Mouse (Mus musculus) neural tube, embryonic 15.5 days (tissue): ENCODE measurements around the gene Atp2a3. TPM values are rescaled to one million over a fixed set of nuclear protein-coding genes. Genes with fewer than 3 reads are reported as not detected.

Experiments used
- ATAC-seq: fragments of 200-750 bp; cut with Nextera tagmentation; 2 replicates; pipeline ENCODE4 v1.8.0; 2017; ENCODE audit warnings: mild to moderate bottlenecking, moderate TSS enrichment, moderate library complexity; ENCODE audit not compliant: low FRiP score
- H3K27ac ChIP-seq: fragments of 300-500 bp; sonication (generic); replicated peaks from 2 replicates; pipeline ENCODE4 v1.5.1; 2015; ENCODE audit warnings: mild to moderate bottlenecking, inconsistent platforms
- H3K27me3 ChIP-seq: fragments of 300-500 bp; sonication (generic); replicated peaks from 2 replicates; pipeline ENCODE4 v1.6.1; 2015; ENCODE audit warnings: inconsistent platforms
- H3K36me3 ChIP-seq: fragments of 300-500 bp; sonication (generic); 2 replicates; pipeline ENCODE4 v1.6.1; 2015; ENCODE audit warnings: inconsistent platforms
- H3K4me1 ChIP-seq: fragments of 300-500 bp; sonication (generic); 2 replicates; pipeline ENCODE4 v1.6.1; 2015; ENCODE audit warnings: inconsistent platforms
- H3K4me2 ChIP-seq: fragments of 300-500 bp; sonication (generic); 2 replicates; pipeline ENCODE4 v1.6.1; 2015; ENCODE audit warnings: inconsistent platforms, mild to moderate bottlenecking, moderate library complexity
- H3K4me3 ChIP-seq: fragments of 300-500 bp; sonication (generic); replicated peaks from 2 replicates; pipeline ENCODE4 v1.5.1; 2015; ENCODE audit warnings: mild to moderate bottlenecking, inconsistent platforms
- H3K9ac ChIP-seq: fragments of 300-500 bp; sonication (generic); replicated peaks from 2 replicates; pipeline ENCODE4 v1.6.1; 2015; ENCODE audit warnings: mild to moderate bottlenecking, inconsistent platforms
- H3K9me3 ChIP-seq: fragments of 300-500 bp; sonication (generic); replicated peaks from 2 replicates; pipeline ENCODE4 v1.6.1; 2016; ENCODE audit warnings: inconsistent platforms
- WGBS: fragments of 180-500 bp; shearing (Covaris S2); methylation state at CpG from one replicate; pipeline ENCODE4 v1.1.7; 2015; ENCODE audit warnings: mixed read lengths; 5-methylcytosine and 5-hydroxymethylcytosine counted together
- polyA plus RNA-seq: library from polyadenylated mRNA; unstranded; fragments of >200 nt; fragmentation: Nextera tagmentation; extraction: Ambion mirVana; gene quantifications from 2 replicates; pipeline ENCODE4 v1.2.1, GENCODE M21; 2015

The Atp2a3 gene
- polyA plus RNA-seq, 1 experiment from 2014 or later = 0.75 TPM

- Histone ChIP-seq H3K36me3 (no peaks in the 10 kb centered on the region), H3K4me1 (0 out of 2 replicates have a peak, but pooled peaks cover 2% of the 10 kb centered on the region), H3K27ac (no peak overlapping the region), H3K4me2 (no peak overlapping the region), H3K27me3 (0 out of 2 replicates have a peak, but pooled peaks cover 7% of the 10 kb centered on the region), H3K4me3 (no peak overlapping the region), H3K9ac (no peak overlapping the region), H3K9me3 (no peaks in the 10 kb centered on the region)
- 57% methylated on average over 13 of the region's 13 CpGs for WGBS
- ATAC-seq = no peak
Observed at GRCm38 (mm10) chr11:73009531-73010274, 48.7 kb downstream of the Atp2a3 start.

- Histone ChIP-seq H3K27ac (no peak overlapping the region), H3K9me3 (no peaks in the 10 kb centered on the region), H3K4me1 (peaks cover 20% of the 10 kb centered on the region; the same call in 1 of the 2 replicates), H3K36me3 (no peaks in the 10 kb centered on the region), H3K9ac (no peak overlapping the region), H3K4me2 (no peak overlapping the region), H3K4me3 (no peak overlapping the region), H3K27me3 (0 out of 2 replicates have a peak, but pooled peaks cover 7% of the 10 kb centered on the region)
- ATAC-seq = no peak
- 79% methylated on average over 5 of the region's 5 CpGs for WGBS
Observed at GRCm38 (mm10) chr11:73013981-73014380, 53.0 kb downstream of the Atp2a3 start.

GRCm38 (mm10) chr11:73014831-73015344, 53.9 kb downstream of the Atp2a3 start:
- WGBS = 61% methylated on average over 4 of the region's 4 CpGs
- 0 out of 2 replicates have a peak, but pooled peaks cover 5% of the 10 kb centered on the region for H3K27me3 ChIP-seq
- 0 out of 2 replicates have a peak overlapping the region, but pooled peaks have one; percentile 18 for H3K27ac ChIP-seq
- no peak overlapping the region for H3K4me2 ChIP-seq
- H3K4me1 ChIP-seq = peaks cover 27% of the 10 kb centered on the region
- no peaks in the 10 kb centered on the region for H3K9me3 ChIP-seq
- no peaks in the 10 kb centered on the region for H3K36me3 ChIP-seq
- no peak overlapping the region for H3K9ac ChIP-seq
- no peak for ATAC-seq
- no peak overlapping the region for H3K4me3 ChIP-seq

- ATAC-seq = no peak
- H3K27ac ChIP-seq = no peak overlapping the region; the same call in 1 of the 2 replicates
- H3K9me3 ChIP-seq = no peaks in the 10 kb centered on the region
- H3K9ac ChIP-seq = no peak overlapping the region
- no peaks in the 10 kb centered on the region for H3K36me3 ChIP-seq
- 61% methylated on average over 5 of the region's 5 CpGs for WGBS
- H3K4me3 ChIP-seq = no peak overlapping the region
- H3K4me1 ChIP-seq = peaks cover 33% of the 10 kb centered on the region
- no peak overlapping the region for H3K4me2 ChIP-seq
- no peaks in the 10 kb centered on the region for H3K27me3 ChIP-seq
Observed at GRCm38 (mm10) chr11:73015391-73016102, 54.6 kb downstream of the Atp2a3 start.

GRCm38 (mm10) chr11:73016103-73016420, 55.1 kb downstream of the Atp2a3 start:
- Histone ChIP-seq H3K9me3 (no peaks in the 10 kb centered on the region), H3K4me1 (peaks cover 38% of the 10 kb centered on the region), H3K36me3 (no peaks in the 10 kb centered on the region), H3K27me3 (no peaks in the 10 kb centered on the region), H3K27ac (no peak overlapping the region; the same call in 1 of the 2 replicates), H3K9ac (no peak overlapping the region), H3K4me3 (no peak overlapping the region), H3K4me2 (no peak overlapping the region)
- 76% methylated on average over 6 of the region's 6 CpGs for WGBS
- ATAC-seq = no peak

GRCm38 (mm10) chr11:73018471-73019146, 57.6 kb downstream of the Atp2a3 start, which contains the start of gene Camkk1:
TSS of gene Camkk1 (plus strand) at chr11:73019008.
- Histone ChIP-seq H3K4me3 (peak within 1 kb of the TSS; percentile 72), H3K36me3 (no peaks in the 10 kb centered on the region), H3K4me1 (peaks cover 43% of the 10 kb centered on the region), H3K4me2 (peak within 1 kb of the TSS; percentile 71), H3K9ac (peak within 1 kb of the TSS; percentile 75), H3K27me3 (no peaks in the 10 kb centered on the region), H3K9me3 (no peaks in the 10 kb centered on the region), H3K27ac (peak within 1 kb of the TSS; percentile 75)
- under 1% methylated on average over 52 of the region's 57 CpGs for WGBS
- peak; percentile 95 for ATAC-seq

GRCm38 (mm10) chr11:73019147-73019795, 58.3 kb downstream of the Atp2a3 start:
- Histone ChIP-seq H3K9ac (peak overlapping the region; percentile 75), H3K36me3 (no peaks in the 10 kb centered on the region), H3K9me3 (no peaks in the 10 kb centered on the region), H3K4me2 (peak overlapping the region; percentile 71), H3K4me3 (peak overlapping the region; percentile 72), H3K27ac (peak overlapping the region; percentile 75), H3K4me1 (peaks cover 49% of the 10 kb centered on the region), H3K27me3 (no peaks in the 10 kb centered on the region)
- under 1% methylated on average over 46 of the region's 46 CpGs for WGBS
- peak; percentile 76 for ATAC-seq

GRCm38 (mm10) chr11:73020953-73021800, 60.2 kb downstream of the Atp2a3 start:
- ATAC-seq = no peak
- H3K9ac ChIP-seq = 0 out of 2 replicates have a peak overlapping the region, but pooled peaks have one; percentile 14
- no peak overlapping the region for H3K4me3 ChIP-seq
- no peak overlapping the region for H3K27ac ChIP-seq
- H3K4me1 ChIP-seq = peaks cover 39% of the 10 kb centered on the region
- no peaks in the 10 kb centered on the region for H3K9me3 ChIP-seq
- 0 out of 2 replicates have a peak overlapping the region, but pooled peaks have one; percentile 71 for H3K4me2 ChIP-seq
- WGBS = 61% methylated on average over 7 of the region's 7 CpGs
- peaks cover 5% of the 10 kb centered on the region for H3K36me3 ChIP-seq
- H3K27me3 ChIP-seq = no peaks in the 10 kb centered on the region

- H3K27ac ChIP-seq = no peak overlapping the region
- H3K4me3 ChIP-seq = no peak overlapping the region
- no peak for ATAC-seq
- H3K9ac ChIP-seq = no peak overlapping the region
- H3K27me3 ChIP-seq = no peaks in the 10 kb centered on the region
- H3K36me3 ChIP-seq = peaks cover 17% of the 10 kb centered on the region
- H3K4me1 ChIP-seq = peaks cover 38% of the 10 kb centered on the region
- no peak overlapping the region for H3K4me2 ChIP-seq
- H3K9me3 ChIP-seq = no peaks in the 10 kb centered on the region
- 57% methylated on average over 9 of the region's 9 CpGs for WGBS
Observed at GRCm38 (mm10) chr11:73023099-73023498, 62.1 kb downstream of the Atp2a3 start.

GRCm38 (mm10) chr11:73023827-73024226, 62.9 kb downstream of the Atp2a3 start:
- Histone ChIP-seq H3K4me3 (no peak overlapping the region), H3K27me3 (no peaks in the 10 kb centered on the region), H3K4me1 (peaks cover 34% of the 10 kb centered on the region), H3K9me3 (no peaks in the 10 kb centered on the region), H3K36me3 (peaks cover 19% of the 10 kb centered on the region), H3K9ac (no peak overlapping the region), H3K27ac (no peak overlapping the region), H3K4me2 (no peak overlapping the region)
- ATAC-seq = no peak
- 35% methylated on average over 4 of the region's 4 CpGs for WGBS
